Mouse (Mus musculus): ENCODE measurements around the gene Defa17. TPM values are rescaled to one million over a fixed set of nuclear protein-coding genes. Genes with fewer than 3 reads are reported as not detected.

The Defa17 gene
- polyA plus RNA-seq (2015; fragmentation: Illumina TruSeq; extraction: RNeasy Lipid Tissue Mini Kit (QIAGEN cat#74804); ENCODE audit: insufficient read depth, low read depth, low replicate concordance), result not detected

DNA sequence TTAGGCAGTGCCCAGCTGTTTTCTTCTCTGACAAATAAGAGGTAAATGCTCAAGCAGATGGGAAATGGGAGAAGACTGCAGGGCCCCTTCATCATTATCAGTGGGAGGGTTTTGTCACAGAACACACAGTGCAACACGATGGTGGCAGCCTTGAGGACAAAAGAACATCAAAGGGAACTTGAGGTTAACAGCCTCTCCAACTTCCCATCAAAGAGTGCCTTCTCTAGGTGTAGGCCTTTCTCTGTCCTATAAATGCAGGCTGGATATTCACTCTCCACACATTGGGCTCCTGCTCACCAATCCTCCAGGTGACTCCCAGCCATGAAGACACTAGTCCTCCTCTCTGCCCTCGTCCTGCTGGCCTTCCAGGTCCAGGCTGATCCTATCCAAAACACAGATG, at the start of gene Defa17:
TSS of gene Defa17 (plus strand) at position 301 of the 400 bp plus-strand sequence.

GRCm38 (mm10) chr8:21617883-21618282, 37.7 kb upstream of the Defa17 start, which contains the start of gene Defa26:
Defa26 (plus strand) TSS chr8:21618183.

GRCm38 (mm10) chr8:21665497-21665896, 9.9 kb downstream of the Defa17 start, which contains the start of gene Defa34:
Defa34 (plus strand) TSS chr8:21665797.

GRCm38 (mm10) chr8:21703545-21703944, 48.0 kb downstream of the Defa17 start, which contains the start of gene AY761184:
AY761184 (minus strand) TSS chr8:21703645.

Other genes starting within 250 kb of the Defa17 start
- gene Defa36, start 228.4 kb upstream of the Defa17 start, polyA plus RNA-seq (2015; fragmentation: Illumina TruSeq; extraction: RNeasy Lipid Tissue Mini Kit (QIAGEN cat#74804); ENCODE audit: insufficient read depth, low read depth, low replicate concordance), result not detected
- gene Gm7849, start 199.2 kb upstream of the Defa17 start, polyA plus RNA-seq (2015; fragmentation: Illumina TruSeq; extraction: RNeasy Lipid Tissue Mini Kit (QIAGEN cat#74804); ENCODE audit: insufficient read depth, low read depth, low replicate concordance), result not detected
- gene Defa20, start 146.5 kb upstream of the Defa17 start, polyA plus RNA-seq (2015; fragmentation: Illumina TruSeq; extraction: RNeasy Lipid Tissue Mini Kit (QIAGEN cat#74804); ENCODE audit: insufficient read depth, low read depth, low replicate concordance), result not detected
- not detected for gene Defa32, start 126.7 kb upstream of the Defa17 start, polyA plus RNA-seq (2015; fragmentation: Illumina TruSeq; extraction: RNeasy Lipid Tissue Mini Kit (QIAGEN cat#74804); ENCODE audit: insufficient read depth, low read depth, low replicate concordance)
- gene Defa37, start 90.4 kb upstream of the Defa17 start, polyA plus RNA-seq (2015; fragmentation: Illumina TruSeq; extraction: RNeasy Lipid Tissue Mini Kit (QIAGEN cat#74804); ENCODE audit: insufficient read depth, low read depth, low replicate concordance), result not detected
- gene Defa28, start 72.8 kb upstream of the Defa17 start, polyA plus RNA-seq (2015; fragmentation: Illumina TruSeq; extraction: RNeasy Lipid Tissue Mini Kit (QIAGEN cat#74804); ENCODE audit: insufficient read depth, low read depth, low replicate concordance), result not detected
- not detected for gene Gm7861, start 61.3 kb upstream of the Defa17 start, polyA plus RNA-seq (2015; fragmentation: Illumina TruSeq; extraction: RNeasy Lipid Tissue Mini Kit (QIAGEN cat#74804); ENCODE audit: insufficient read depth, low read depth, low replicate concordance)
- not detected for gene Defa26, start 37.6 kb upstream of the Defa17 start, polyA plus RNA-seq (2015; fragmentation: Illumina TruSeq; extraction: RNeasy Lipid Tissue Mini Kit (QIAGEN cat#74804); ENCODE audit: insufficient read depth, low read depth, low replicate concordance)
- not detected for gene Defa34, start 10.0 kb downstream of the Defa17 start, polyA plus RNA-seq (2015; fragmentation: Illumina TruSeq; extraction: RNeasy Lipid Tissue Mini Kit (QIAGEN cat#74804); ENCODE audit: insufficient read depth, low read depth, low replicate concordance)
- gene AY761184, start 47.9 kb downstream of the Defa17 start, polyA plus RNA-seq (2015; fragmentation: Illumina TruSeq; extraction: RNeasy Lipid Tissue Mini Kit (QIAGEN cat#74804); ENCODE audit: insufficient read depth, low read depth, low replicate concordance), result not detected
- gene Defa24, start 78.7 kb downstream of the Defa17 start, polyA plus RNA-seq (2015; fragmentation: Illumina TruSeq; extraction: RNeasy Lipid Tissue Mini Kit (QIAGEN cat#74804); ENCODE audit: insufficient read depth, low read depth, low replicate concordance), result not detected
- not detected for gene Defb50, start 167.8 kb downstream of the Defa17 start, polyA plus RNA-seq (2015; fragmentation: Illumina TruSeq; extraction: RNeasy Lipid Tissue Mini Kit (QIAGEN cat#74804); ENCODE audit: insufficient read depth, low read depth, low replicate concordance)
- not detected for gene Defb2, start 184.1 kb downstream of the Defa17 start, polyA plus RNA-seq (2015; fragmentation: Illumina TruSeq; extraction: RNeasy Lipid Tissue Mini Kit (QIAGEN cat#74804); ENCODE audit: insufficient read depth, low read depth, low replicate concordance)
- not detected for gene Defb10, start 203.1 kb downstream of the Defa17 start, polyA plus RNA-seq (2015; fragmentation: Illumina TruSeq; extraction: RNeasy Lipid Tissue Mini Kit (QIAGEN cat#74804); ENCODE audit: insufficient read depth, low read depth, low replicate concordance)
- gene Defb9, start 229.6 kb downstream of the Defa17 start, polyA plus RNA-seq (2015; fragmentation: Illumina TruSeq; extraction: RNeasy Lipid Tissue Mini Kit (QIAGEN cat#74804); ENCODE audit: insufficient read depth, low read depth, low replicate concordance), result not detected